Mouse (Mus musculus) adrenal gland, postnatal 10 days (tissue): ENCODE measurements around the gene Cenpx. TPM values are rescaled to one million over a fixed set of nuclear protein-coding genes. Genes with fewer than 3 reads are reported as not detected.

Source experiments
- total RNA-seq, 2 experiments: library from RNA; stranded (reverse); gene quantifications; 2 replicates each; pipeline ENCODE4 v1.2.3; 2021

The Cenpx gene
- total RNA-seq, 2 experiments from 2014 or later: 47.6 to 51.3 TPM

Other genes starting within 250 kb of the Cenpx start
- gene Arl16, start 246.1 kb downstream of the Cenpx start, total RNA-seq: 10 to 100 TPM; 20.6 to 20.9 TPM
- 100 to 1,000 TPM; 179 to 189 TPM for gene Mrpl12, start 229.1 kb downstream of the Cenpx start, total RNA-seq
- 10 to 100 TPM; 58.5 to 60.9 TPM for gene Slc25a10, start 221.9 kb downstream of the Cenpx start, total RNA-seq
- 10 to 100 TPM in 1 of 2 experiments, 1 to 10 TPM in 1; 9.6 to 15.7 TPM for gene Gcgr, start 183.0 kb downstream of the Cenpx start, total RNA-seq
- gene Mcrip1, start 164.0 kb downstream of the Cenpx start, total RNA-seq: 10 to 100 TPM; 60.0 to 62.2 TPM
- gene Ppp1r27, start 162.6 kb downstream of the Cenpx start, total RNA-seq: 10 to 100 TPM in 1 of 2 experiments, 1 to 10 TPM in 1; 7.1 to 21.8 TPM
- 100 to 1,000 TPM; 424 to 571 TPM for gene P4hb, start 140.5 kb downstream of the Cenpx start, total RNA-seq
- gene Arhgdia, start 132.1 kb downstream of the Cenpx start, total RNA-seq: 100 to 1,000 TPM; 281 to 286 TPM
- 100 to 1,000 TPM; 112 to 114 TPM for gene Alyref, start 115.4 kb downstream of the Cenpx start, total RNA-seq
- 10 to 100 TPM; 73.1 to 86.4 TPM for gene Anapc11, start 115.3 kb downstream of the Cenpx start, total RNA-seq
- 1 to 10 TPM; 1.0 to 1.3 TPM for gene Npb, start 105.3 kb downstream of the Cenpx start, total RNA-seq
- 100 to 1,000 TPM; 144 to 150 TPM for gene Pcyt2, start 95.8 kb downstream of the Cenpx start, total RNA-seq
- gene Sirt7, start 88.5 kb downstream of the Cenpx start, total RNA-seq: 10 to 100 TPM; 33.2 to 40.3 TPM
- gene Mafg, start 80.1 kb downstream of the Cenpx start, total RNA-seq: 10 to 100 TPM; 41.1 to 46.5 TPM
- 1 to 10 TPM; 5.1 to 5.2 TPM for gene Pycr1, start 70.0 kb downstream of the Cenpx start, total RNA-seq
- 1 to 10 TPM; 3.2 to 7.6 TPM for gene Myadml2, start 65.6 kb downstream of the Cenpx start, total RNA-seq
- 10 to 100 TPM; 12.4 to 13.3 TPM for gene Notum, start 52.6 kb downstream of the Cenpx start, total RNA-seq
- 10 to 100 TPM; 67.9 to 81.5 TPM for gene Aspscr1, start 40.8 kb downstream of the Cenpx start, total RNA-seq
- gene Lrrc45, start 187 bp upstream of the Cenpx start, total RNA-seq: 10 to 100 TPM; 20.0 to 27.4 TPM
- 1 to 10 TPM; 3.8 to 9.5 TPM for gene Rac3, start 7.7 kb upstream of the Cenpx start, total RNA-seq
- 10 to 100 TPM; 33.0 to 37.3 TPM for gene Dcxr, start 13.5 kb upstream of the Cenpx start, total RNA-seq
- 10 to 100 TPM in 1 of 2 experiments, 1 to 10 TPM in 1; 9.2 to 17.6 TPM for gene Cbr2, start 18.4 kb upstream of the Cenpx start, total RNA-seq
- gene Hmga1b, start 49.1 kb upstream of the Cenpx start, total RNA-seq: 10 to 100 TPM; 23.9 to 46.6 TPM
- 10 to 100 TPM; 15.9 to 20.6 TPM for gene Rfng, start 70.5 kb upstream of the Cenpx start, total RNA-seq
- 10 to 100 TPM; 84.2 to 89.3 TPM for gene Gps1, start 70.5 kb upstream of the Cenpx start, total RNA-seq
- gene Dus1l, start 82.7 kb upstream of the Cenpx start, total RNA-seq: 10 to 100 TPM; 61.2 to 64.3 TPM
- 100 to 1,000 TPM in 1 of 2 experiments, 10 to 100 TPM in 1; 93.1 to 104 TPM for gene Fasn, start 110.8 kb upstream of the Cenpx start, total RNA-seq
- gene Ccdc57, start 219.1 kb upstream of the Cenpx start, total RNA-seq: 10 to 100 TPM in 1 of 2 experiments, 1 to 10 TPM in 1; 8.4 to 10.8 TPM
- gene Slc16a3, start 234.7 kb upstream of the Cenpx start, total RNA-seq: 10 to 100 TPM; 10.4 to 11.6 TPM